Mouse (Mus musculus) common myeloid progenitor, adult 5-6 weeks (primary cell): Measurements from ENCODE around the gene Gm11444. TPM values are rescaled to one million over a fixed set of nuclear protein-coding genes. Genes with fewer than 3 reads are reported as not detected.

Experiments
- ATAC-seq: replicated peaks from 2 replicates; pipeline ENCODE4 v1.8.0; 2016; ENCODE audit warnings: low read depth, mild to moderate bottlenecking, moderate TSS enrichment, inconsistent platforms; ENCODE audit not compliant: poor library complexity, severe bottlenecking
- total RNA-seq: library from RNA; stranded (forward); fragments of 200-1000, 187-1606 nt; gene quantifications from 2 replicates; pipeline ENCODE4 v1.2.3, GENCODE M21; 2017

Gene Gm11444
- total RNA-seq, 1 experiment from 2014 or later, result not detected

DNA sequence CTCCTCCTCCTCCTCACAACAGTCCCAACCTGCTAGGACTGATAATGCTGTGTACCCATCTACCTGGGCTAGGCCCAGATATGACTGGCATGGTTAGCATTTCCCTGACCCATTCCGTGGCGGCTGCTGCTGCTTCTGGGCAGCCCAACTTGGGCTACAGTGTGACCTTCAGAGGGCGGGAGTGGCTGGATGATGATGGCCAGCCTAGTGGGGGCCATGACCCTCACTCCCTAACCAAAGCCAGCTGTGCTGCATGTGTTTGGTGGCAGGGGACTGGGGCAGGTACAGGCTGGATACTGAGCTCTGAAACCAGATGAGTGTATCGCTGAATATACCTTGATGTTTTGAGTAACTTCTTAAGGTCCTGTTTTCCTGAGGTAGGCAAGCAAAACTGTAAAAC lies 26.3 kb downstream of the Gm11444 start:
- no peak for ATAC-seq

DNA sequence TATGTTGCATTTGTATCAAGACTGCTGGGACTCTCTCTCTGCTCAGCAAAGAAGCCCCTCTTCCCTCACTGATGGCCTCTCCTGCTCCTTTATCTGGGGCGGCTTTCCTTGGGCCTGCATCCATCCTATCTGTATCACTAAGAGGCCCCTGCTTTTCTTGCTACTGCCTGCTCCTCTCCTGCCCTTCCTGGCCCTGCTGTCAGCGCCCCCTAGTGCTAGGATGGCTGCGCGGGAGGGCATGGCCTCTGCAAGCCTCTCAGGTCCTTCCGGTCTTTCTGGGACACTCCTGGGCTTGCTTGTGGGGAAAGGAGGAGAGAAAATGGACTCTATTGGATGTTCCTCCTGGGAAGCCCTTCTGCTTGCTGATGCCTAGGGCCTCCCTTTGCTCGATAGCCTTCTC lies 27.0 kb downstream of the Gm11444 start:
- peak; percentile 87 for ATAC-seq

DNA sequence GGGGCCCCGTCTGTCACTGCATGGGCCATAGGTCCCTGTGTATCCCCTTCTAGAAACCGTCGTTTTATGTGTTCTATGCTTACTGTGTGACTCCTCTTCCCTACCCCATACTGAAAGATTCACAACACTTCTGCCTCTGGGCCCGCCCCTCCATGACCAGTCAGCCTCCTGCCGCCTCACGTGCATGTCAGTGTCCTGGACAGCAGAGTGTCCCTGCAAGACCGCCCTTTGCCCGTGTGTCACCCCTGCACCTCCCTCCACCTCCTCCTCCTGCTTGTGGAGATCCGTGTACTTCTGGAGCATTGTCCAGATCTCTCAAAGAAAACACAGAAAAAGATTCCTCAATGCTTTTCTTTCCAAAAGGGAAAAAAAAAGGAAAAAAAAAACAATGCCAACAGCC lies 28.5 kb downstream of the Gm11444 start:
- no peak for ATAC-seq

DNA sequence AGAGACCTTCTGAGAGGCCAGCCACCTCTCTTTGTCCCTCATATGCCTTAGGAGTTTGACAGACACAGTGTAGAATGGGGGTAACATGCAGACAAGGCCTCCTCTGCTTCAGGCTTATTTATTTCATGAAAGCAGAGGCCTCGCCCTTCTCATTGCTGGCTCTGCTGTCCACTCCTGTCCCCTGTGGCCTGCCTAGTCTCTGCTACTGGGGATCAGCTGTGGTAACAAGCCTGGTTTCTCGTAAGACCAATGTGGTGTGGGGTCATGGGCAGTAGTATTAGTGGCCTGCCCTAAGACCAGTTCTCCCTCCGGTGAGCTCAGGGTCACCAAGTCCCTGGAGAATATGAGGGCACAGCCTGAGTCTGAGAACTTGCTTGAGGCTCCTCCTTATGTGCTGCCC lies 29.2 kb downstream of the Gm11444 start:
- no peak for ATAC-seq

DNA sequence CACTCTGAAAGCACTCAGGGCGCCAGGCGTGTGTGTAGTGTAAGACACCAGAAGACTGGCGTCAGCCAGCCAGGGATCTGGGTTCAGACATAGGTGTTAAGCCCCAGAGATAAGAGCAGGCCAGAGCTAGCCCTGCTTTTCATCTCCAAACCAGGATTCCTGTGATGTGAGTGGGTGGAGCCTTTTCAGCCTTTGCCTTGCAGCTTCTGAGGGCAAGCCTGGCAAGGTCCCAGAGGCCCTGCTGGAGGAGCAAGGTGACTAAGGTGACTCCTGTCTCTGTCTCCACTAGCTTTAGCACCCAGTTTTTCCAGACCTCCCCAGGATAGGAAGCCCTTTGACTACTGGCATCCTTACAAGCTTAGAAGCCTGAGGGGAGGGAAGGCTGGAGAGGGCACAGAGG lies 31.7 kb downstream of the Gm11444 start:
- ATAC-seq, result no peak

DNA sequence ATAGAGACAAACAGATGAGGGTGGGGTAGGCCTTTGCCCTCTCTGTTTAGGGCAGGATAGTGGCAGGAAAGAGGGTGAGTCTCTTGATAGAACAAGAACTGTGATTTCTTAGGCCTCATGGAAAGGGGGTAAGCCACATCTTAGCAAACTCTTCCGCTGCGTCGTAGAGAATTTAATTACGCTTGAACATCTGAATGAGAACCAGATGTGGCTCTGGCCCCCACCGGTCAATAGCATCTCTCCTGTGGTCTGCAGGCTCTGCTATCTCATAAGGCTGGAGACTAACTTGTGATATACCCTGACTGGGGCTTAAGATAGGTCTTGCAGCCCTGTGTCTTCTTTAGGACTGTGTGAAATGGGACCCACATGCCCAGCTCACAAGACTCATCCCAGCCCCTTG lies 33.7 kb downstream of the Gm11444 start:
- ATAC-seq, result no peak

DNA sequence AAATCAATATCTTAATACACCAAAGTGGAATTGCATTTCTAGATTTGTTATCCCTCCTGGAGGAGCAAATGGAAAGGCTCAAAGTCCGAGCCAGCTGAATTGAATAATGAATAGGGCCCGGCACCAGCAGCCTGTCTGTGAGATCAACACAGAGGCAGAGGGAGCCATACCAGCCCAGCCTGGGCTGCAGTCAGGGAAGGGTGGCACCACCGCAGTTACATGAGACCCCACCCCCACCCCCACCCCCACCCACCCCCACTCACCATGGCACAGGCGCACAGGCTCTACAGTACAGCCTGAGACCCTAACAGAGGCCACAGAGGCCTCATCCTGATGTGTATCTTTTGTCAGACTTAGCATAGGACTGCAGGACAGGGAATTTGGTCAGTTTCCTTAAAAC lies 35.5 kb downstream of the Gm11444 start:
- ATAC-seq, result no peak

DNA sequence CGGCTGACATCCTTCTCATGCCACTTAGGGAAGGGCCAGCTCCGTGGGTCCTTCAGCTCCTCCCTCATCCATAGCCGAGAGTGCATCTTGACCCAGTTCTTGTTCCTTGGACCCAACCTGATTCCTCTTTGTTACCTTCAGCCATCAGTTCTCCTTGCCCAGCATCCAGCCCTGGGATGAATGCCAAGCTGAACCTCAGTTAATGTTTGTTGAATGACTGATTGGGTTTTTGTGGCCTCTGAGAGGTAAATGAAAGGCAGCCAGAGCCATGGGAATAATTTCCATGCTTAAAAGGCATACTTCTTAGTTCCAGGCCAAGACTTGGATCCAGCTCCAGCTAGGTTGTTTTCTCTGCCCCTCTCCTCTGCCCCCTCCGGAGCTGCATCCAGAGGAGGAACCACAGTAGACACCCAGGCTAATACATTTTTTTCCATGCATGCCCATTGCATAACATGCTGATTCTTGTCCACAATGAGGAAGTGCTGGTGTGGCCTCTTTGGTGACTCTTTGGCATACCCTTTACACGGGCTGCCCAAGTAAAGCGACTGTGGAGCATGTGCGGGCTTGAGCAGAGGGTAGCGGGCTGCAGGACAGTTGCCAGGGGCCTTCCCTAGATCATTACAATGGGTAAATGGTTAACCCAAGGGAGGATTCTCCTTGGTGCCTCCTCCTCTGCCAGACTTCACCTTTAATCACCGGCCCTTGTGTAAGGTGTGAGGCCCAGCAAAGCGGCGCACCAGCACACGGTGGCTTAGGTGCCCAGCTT lies 37.7 kb downstream of the Gm11444 start:
- peak; percentile 81 for ATAC-seq

DNA sequence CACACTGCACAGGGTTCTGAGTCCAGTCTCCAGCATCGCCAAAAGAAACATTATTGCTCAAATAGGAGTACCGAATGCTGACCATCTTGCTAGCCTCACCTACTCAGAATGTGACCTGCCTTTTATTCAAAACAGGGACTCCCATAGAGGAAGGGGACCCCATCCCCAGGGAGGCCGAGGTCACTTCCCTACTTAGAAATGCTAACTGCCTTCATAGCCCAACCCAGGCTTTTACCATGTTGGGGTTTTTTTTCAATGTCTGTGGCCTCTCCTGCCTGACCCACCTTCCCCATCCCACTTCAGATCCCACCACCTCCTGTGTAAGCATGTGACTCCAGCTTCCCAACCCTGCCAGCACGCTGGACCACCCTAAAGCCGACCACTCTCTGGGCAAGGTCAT lies 38.5 kb downstream of the Gm11444 start:
- no peak for ATAC-seq

DNA sequence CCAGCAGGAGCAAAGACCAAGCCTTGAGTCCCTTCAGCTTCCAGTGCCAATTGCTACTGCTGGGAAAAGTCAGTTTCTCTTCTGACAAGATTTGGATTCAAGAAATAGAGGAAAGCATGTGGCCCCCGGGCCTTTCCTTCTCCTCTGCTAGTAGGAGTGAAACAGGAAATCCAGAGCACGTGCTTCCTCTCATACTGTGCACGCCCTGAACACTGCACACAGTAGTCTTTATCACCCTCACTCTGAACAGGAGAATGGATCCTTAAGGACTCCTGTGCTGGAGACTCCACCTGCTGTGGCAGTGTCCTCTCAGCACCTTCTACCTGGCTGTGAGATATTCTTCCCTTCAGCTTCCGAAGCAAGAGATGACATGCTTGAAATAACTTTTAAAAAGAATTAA lies 38.9 kb downstream of the Gm11444 start:
- no peak for ATAC-seq

DNA sequence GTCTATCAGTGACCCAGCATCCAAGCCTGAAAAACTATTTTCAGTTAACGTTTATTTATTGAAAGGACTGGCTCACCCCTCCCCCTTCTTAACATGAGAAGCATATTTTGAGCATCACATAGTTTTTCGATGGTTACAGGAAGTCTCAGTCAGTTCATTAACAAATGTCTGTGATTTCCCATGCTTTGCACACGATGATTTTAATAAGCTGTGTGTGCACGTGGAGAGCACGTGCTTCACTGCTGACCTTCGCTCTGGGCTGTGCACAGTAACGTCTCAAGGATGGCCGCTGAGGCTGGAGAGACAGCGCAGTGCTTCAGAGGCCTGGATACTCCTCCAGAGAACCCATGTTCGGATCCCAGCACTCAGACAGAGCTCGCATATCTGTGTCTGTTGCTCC lies 42.8 kb downstream of the Gm11444 start:
- ATAC-seq, result no peak

DNA sequence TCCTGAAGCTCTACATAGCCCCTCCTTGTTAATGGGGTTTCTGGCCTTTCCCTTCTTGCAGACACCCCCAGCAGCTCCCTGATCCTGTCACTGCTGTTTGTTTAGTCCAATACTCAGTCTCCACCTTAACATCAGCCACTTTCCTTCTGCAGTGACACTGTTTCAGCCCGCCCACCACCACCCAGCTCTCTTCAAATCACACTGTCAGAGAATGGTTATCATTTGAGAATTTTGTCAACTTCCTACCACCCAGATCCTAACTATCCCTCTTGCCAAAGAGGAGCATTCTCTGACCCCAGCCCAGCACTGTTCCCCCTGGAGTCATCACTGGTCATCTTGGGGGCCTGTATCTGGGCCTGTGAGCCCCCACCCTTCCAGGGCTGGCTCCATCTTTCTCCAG lies 44.4 kb downstream of the Gm11444 start:
- no peak for ATAC-seq

DNA sequence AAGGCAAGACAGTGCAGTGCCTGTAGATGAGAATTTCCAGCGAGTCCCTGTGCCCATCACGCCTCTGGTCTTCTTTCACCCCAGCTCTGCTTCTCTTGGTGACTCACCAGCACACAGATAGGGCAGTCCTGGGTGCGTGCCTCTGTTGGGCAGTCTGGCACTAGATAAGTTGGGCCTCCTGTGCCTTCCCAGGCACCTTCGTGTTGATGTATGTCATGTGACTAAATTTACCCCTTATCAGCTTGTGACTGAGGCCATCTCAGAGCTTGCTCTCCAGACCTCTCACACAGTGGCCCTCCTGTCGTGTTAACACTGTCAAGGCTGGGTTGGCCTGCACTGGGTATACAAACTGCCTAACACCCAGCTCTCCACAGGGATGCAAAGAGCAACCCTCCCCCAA lies 46.1 kb downstream of the Gm11444 start:
- peak; percentile 25; the same call in 1 of the 2 replicates for ATAC-seq

DNA sequence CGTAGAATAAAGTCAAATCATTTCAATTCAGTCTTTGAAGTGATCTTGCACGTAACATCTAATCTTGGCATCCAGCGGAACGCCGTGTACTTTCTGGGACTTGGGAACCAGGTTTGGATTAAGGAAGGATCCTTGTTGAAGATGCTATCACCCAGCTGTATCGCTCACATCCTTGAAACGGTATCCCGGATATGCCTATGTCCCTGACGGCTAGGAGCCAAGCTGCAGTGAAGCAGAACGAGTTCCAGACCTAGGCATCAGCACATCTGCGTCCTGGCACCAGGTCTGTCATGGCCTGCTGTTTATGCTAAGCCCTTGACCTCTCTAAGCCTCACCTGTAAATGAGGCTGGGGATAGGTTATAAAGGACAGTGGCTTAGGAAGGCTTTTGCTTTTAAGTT lies 49.8 kb downstream of the Gm11444 start:
- ATAC-seq, result no peak

DNA sequence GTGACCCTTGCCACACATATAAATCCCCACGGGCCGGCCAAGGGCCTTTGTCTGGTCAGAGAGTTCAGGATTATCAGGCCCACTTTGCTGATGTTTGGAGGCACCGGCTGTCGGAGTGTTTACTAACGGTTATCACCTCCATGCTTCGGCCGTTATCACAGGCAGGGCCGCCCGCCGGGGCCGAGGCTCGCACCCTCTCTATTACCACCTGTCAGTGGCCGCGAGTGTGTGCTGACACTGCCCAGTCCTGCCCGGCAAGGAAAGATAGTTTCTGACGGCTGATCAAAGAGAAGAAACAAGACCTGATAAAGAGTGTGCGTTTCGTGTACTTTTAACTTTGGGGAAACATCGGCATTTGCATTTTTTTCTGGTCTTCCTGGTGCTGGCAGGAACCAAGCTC lies 50.3 kb downstream of the Gm11444 start:
- no peak for ATAC-seq

DNA sequence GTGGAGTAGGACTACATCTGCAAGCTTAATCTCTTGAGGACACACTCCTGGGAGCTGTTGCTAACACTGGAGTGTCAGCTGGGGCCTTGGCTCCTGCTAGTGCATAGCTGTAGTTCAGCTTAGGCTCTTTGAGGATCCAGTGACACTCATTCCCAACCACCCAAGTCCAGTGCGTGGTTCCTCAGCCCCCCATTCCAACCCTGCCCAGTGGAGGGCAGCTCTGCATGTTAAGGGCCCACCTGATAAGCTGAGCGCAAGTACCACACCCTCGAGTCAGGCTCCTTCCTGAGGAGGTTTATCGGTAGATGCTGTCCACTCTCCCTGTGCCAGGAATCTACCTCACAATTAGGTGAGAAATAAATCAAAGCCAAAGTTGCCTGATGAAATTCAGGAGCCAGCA lies 50.7 kb downstream of the Gm11444 start:
- ATAC-seq, result no peak

Other genes starting within 250 kb of the Gm11444 start
- gene Tbx2, start 17.8 kb downstream of the Gm11444 start, total RNA-seq, result 0.05 TPM in 1 of 2 replicates, not detected in the other
- gene Tbx4, start 36.1 kb upstream of the Gm11444 start, total RNA-seq, result 0.19 TPM in 1 of 2 replicates, not detected in the other